Mouse (Mus musculus) cerebellum, adult 2 months (tissue): ENCODE data around the gene Trim7.

Experiments used
- CTCF ChIP-seq: fragments of 200-500 bp; IDR thresholded peaks from 2 replicates; pipeline ENCODE4 v1.5.1; 2011; ENCODE audit warnings: low read depth, mild to moderate bottlenecking, control low read depth, low read length, moderate library complexity, borderline replicate concordance; ENCODE audit not compliant: insufficient read depth
- POLR2A ChIP-seq: fragments of 200-500 bp; IDR thresholded peaks from 2 replicates; pipeline ENCODE4 v1.6.1; 2011; ENCODE audit warnings: low read length, control low read depth, borderline replicate concordance; ENCODE audit not compliant: insufficient read depth

GRCm38 (mm10) chr11:48776664-48777063 lies 49.3 kb upstream of the Trim7 start:
- TF ChIP-seq CTCF (no peak), POLR2A (no peak)
